Mouse (Mus musculus) macrophage (primary cell): ENCODE results near the gene Nt5c3b. TPM values are rescaled to one million over a fixed set of nuclear protein-coding genes. Genes with fewer than 3 reads are reported as not detected.

Experiments
- H3K27ac ChIP-seq: fragments of 350-480 bp; formaldehyde crosslinking; 2 replicates; pipeline ENCODE4 v1.9.0; 2021
- H3K36me3 ChIP-seq: fragments of 350-480 bp; formaldehyde crosslinking; 2 replicates; pipeline ENCODE4 v1.9.0; 2021; ENCODE audit errors: inconsistent target
- H3K4me3 ChIP-seq: fragments of 350-480 bp; formaldehyde crosslinking; 2 replicates; pipeline ENCODE4 v1.9.0; 2021; ENCODE audit errors: inconsistent target
- H3K79me2 ChIP-seq: fragments of 350-480 bp; formaldehyde crosslinking; 2 replicates; pipeline ENCODE4 v1.9.0; 2021; ENCODE audit errors: inconsistent target
- WGBS: methylation state at CpG from one replicate; pipeline ENCODE4 v1.1.7; 2026; ENCODE audit warnings: inconsistent platforms; ENCODE audit not compliant: missing documents; 5-methylcytosine and 5-hydroxymethylcytosine counted together
- polyA plus RNA-seq: library from polyadenylated mRNA; stranded (reverse); fragments of 250-400 nt; gene quantifications from 3 replicates; pipeline ENCODE4 v1.2.4, GENCODE M21; 2018; ENCODE audit warnings: inconsistent platforms

Gene Nt5c3b
- polyA plus RNA-seq, 1 experiment from 2014 or later: 13.4 TPM

- 76% methylated on average over 4 of the region's 4 CpGs for WGBS
- Histone ChIP-seq H3K4me3 (no peak overlapping the region), H3K79me2 (peaks cover 39% of the 10 kb centered on the region), H3K27ac (no peak overlapping the region), H3K36me3 (peaks cover 10% of the 10 kb centered on the region; the same call in 1 of the 2 replicates)
Measured at GRCm38 (mm10) chr11:100457247-100457646, 15.6 kb upstream of the Nt5c3b start.

- H3K27ac ChIP-seq: no peak overlapping the region
- 93% methylated on average over 6 of the region's 6 CpGs for WGBS
- H3K79me2 ChIP-seq: no peaks in the 10 kb centered on the region
- H3K36me3 ChIP-seq: no peaks in the 10 kb centered on the region
- no peak overlapping the region for H3K4me3 ChIP-seq
Measured at GRCm38 (mm10) chr11:100442625-100443024, 1.0 kb upstream of the Nt5c3b start.

GRCm38 (mm10) chr11:100440691-100441522, 701 bp downstream of the Nt5c3b start:
- H3K27ac ChIP-seq: no peak overlapping the region
- H3K4me3 ChIP-seq: peak overlapping the region; percentile 26
- 2% methylated on average over 42 of the region's 52 CpGs for WGBS
- H3K36me3 ChIP-seq: no peaks in the 10 kb centered on the region
- no peaks in the 10 kb centered on the region for H3K79me2 ChIP-seq

- Histone ChIP-seq H3K36me3 (no peaks in the 10 kb centered on the region), H3K4me3 (no peak overlapping the region), H3K79me2 (no peaks in the 10 kb centered on the region), H3K27ac (no peak overlapping the region)
- 93% methylated on average over 1 of the region's 1 CpGs for WGBS
Measured at GRCm38 (mm10) chr11:100437901-100438300, 3.7 kb downstream of the Nt5c3b start.

- H3K36me3 ChIP-seq: no peaks in the 10 kb centered on the region
- H3K4me3 ChIP-seq: no peak overlapping the region
- H3K79me2 ChIP-seq: no peaks in the 10 kb centered on the region
- H3K27ac ChIP-seq: no peak overlapping the region
- 98% methylated on average over 7 of the region's 9 CpGs for WGBS
Measured at GRCm38 (mm10) chr11:100435678-100436246, 5.8 kb downstream of the Nt5c3b start.

- Histone ChIP-seq H3K36me3 (no peaks in the 10 kb centered on the region), H3K4me3 (no peak overlapping the region), H3K79me2 (no peaks in the 10 kb centered on the region), H3K27ac (no peak overlapping the region)
- 96% methylated on average over 5 of the region's 5 CpGs for WGBS
Measured at GRCm38 (mm10) chr11:100432002-100432401, 9.6 kb downstream of the Nt5c3b start.

GRCm38 (mm10) chr11:100430052-100430451, 11.6 kb downstream of the Nt5c3b start:
- Histone ChIP-seq H3K36me3 (no peaks in the 10 kb centered on the region), H3K79me2 (no peaks in the 10 kb centered on the region), H3K4me3 (no peak overlapping the region), H3K27ac (no peak overlapping the region)
- WGBS: 94% methylated on average over 7 of the region's 7 CpGs

GRCm38 (mm10) chr11:100428612-100429199, 12.9 kb downstream of the Nt5c3b start:
- no peak overlapping the region for H3K27ac ChIP-seq
- H3K36me3 ChIP-seq: no peaks in the 10 kb centered on the region
- no peak overlapping the region for H3K4me3 ChIP-seq
- WGBS: 91% methylated on average over 9 of the region's 9 CpGs
- no peaks in the 10 kb centered on the region for H3K79me2 ChIP-seq

- H3K27ac ChIP-seq: no peak overlapping the region
- H3K36me3 ChIP-seq: no peaks in the 10 kb centered on the region
- WGBS: 38% methylated on average over 3 of the region's 3 CpGs
- H3K4me3 ChIP-seq: no peak overlapping the region
- no peaks in the 10 kb centered on the region for H3K79me2 ChIP-seq
Measured at GRCm38 (mm10) chr11:100426820-100427219, 14.8 kb downstream of the Nt5c3b start.

GRCm38 (mm10) chr11:100425851-100426250, 15.8 kb downstream of the Nt5c3b start:
- Histone ChIP-seq H3K79me2 (no peaks in the 10 kb centered on the region), H3K4me3 (no peak overlapping the region), H3K27ac (no peak overlapping the region), H3K36me3 (no peaks in the 10 kb centered on the region)
- WGBS: 63% methylated on average over 7 of the region's 7 CpGs

- H3K27ac ChIP-seq: no peak overlapping the region
- WGBS: 94% methylated on average over 7 of the region's 7 CpGs
- H3K79me2 ChIP-seq: no peaks in the 10 kb centered on the region
- H3K36me3 ChIP-seq: no peaks in the 10 kb centered on the region
- no peak overlapping the region for H3K4me3 ChIP-seq
Measured at GRCm38 (mm10) chr11:100423836-100424235, 17.8 kb downstream of the Nt5c3b start.

GRCm38 (mm10) chr11:100421537-100421936, 20.1 kb downstream of the Nt5c3b start:
- no peak overlapping the region for H3K4me3 ChIP-seq
- whole genome bisulfite sequencing: 95% methylated on average over 8 of the region's 8 CpGs
- no peak overlapping the region for H3K27ac ChIP-seq
- no peaks in the 10 kb centered on the region for H3K79me2 ChIP-seq
- H3K36me3 ChIP-seq: no peaks in the 10 kb centered on the region

GRCm38 (mm10) chr11:100414914-100415822, 26.4 kb downstream of the Nt5c3b start, which contains the start of gene Fkbp10:
Gene Fkbp10, plus strand, starts transcription at chr11:100415697.
- H3K36me3 ChIP-seq: no peaks in the 10 kb centered on the region
- 6% methylated on average over 29 of the region's 31 CpGs for WGBS
- no peak within 1 kb of the TSS for H3K27ac ChIP-seq
- H3K4me3 ChIP-seq: no peak within 1 kb of the TSS
- H3K79me2 ChIP-seq: no peaks in the 10 kb centered on the region
